Mouse (Mus musculus) MEL (cell line): Measurements from ENCODE around the gene Lcn2. TPM values are rescaled to one million over a fixed set of nuclear protein-coding genes. Genes with fewer than 3 reads are reported as not detected.

Source experiments
- DNase-seq: peaks from one replicate; pipeline ENCODE4 v3.0.0; 2011; ENCODE audit warnings: low read depth, low spot score
- H3K27ac ChIP-seq: 2 replicates; pipeline ENCODE4 v1.5.1; 2012; ENCODE audit warnings: low read depth, mild to moderate bottlenecking, control low read depth, low read length, moderate library complexity; ENCODE audit not compliant: control insufficient read depth
- H3K27me3 ChIP-seq, 2 experiments: fragments of 150-350 bp in 1 of 2; sonication (generic) in 1 of 2; 2 replicates each; pipeline ENCODE4 v1.6.1; 2012; ENCODE audit warnings: low read length in 2 of 2, mild to moderate bottlenecking in 2 of 2, improper control_type of control experiment in 1 of 2, moderate library complexity in 1 of 2; ENCODE audit not compliant: insufficient read depth in 2 of 2, control insufficient read depth in 1 of 2
- H3K36me3 ChIP-seq, 2 experiments: 2 replicates each; pipeline ENCODE4 v1.6.1; 2012 to 2014; ENCODE audit warnings: low read length in 2 of 2, improper control_type of control experiment in 1 of 2, inconsistent platforms in 1 of 2, mild to moderate bottlenecking in 1 of 2; ENCODE audit not compliant: insufficient read depth in 2 of 2, control insufficient read depth in 1 of 2
- H3K4me1 ChIP-seq, 2 experiments: fragments of 150-350 bp in 1 of 2; sonication (generic) in 1 of 2; 2 replicates each; pipeline ENCODE4 v1.6.1; 2012; ENCODE audit warnings: low read length in 2 of 2, improper control_type of control experiment in 1 of 2, mild to moderate bottlenecking in 1 of 2; ENCODE audit not compliant: insufficient read depth in 2 of 2, control insufficient read depth in 1 of 2
- H3K4me3 ChIP-seq, 2 experiments: fragments of 150-350 bp in 1 of 2; sonication (generic) in 1 of 2; 2 replicates each; pipeline ENCODE4 v1.5.1; 2012; ENCODE audit warnings: low read depth in 2 of 2, low read length in 2 of 2, mild to moderate bottlenecking in 2 of 2, moderate library complexity in 2 of 2, control low read depth in 1 of 2, improper control_type of control experiment in 1 of 2; ENCODE audit not compliant: control insufficient read depth in 1 of 2, insufficient read depth in 1 of 2
- H3K79me2 ChIP-seq: 2 replicates; pipeline ENCODE4 v1.6.1; 2012; ENCODE audit warnings: mild to moderate bottlenecking, low read length, moderate library complexity; ENCODE audit not compliant: control insufficient read depth, poor library complexity, insufficient read depth
- H3K9ac ChIP-seq: 2 replicates; pipeline ENCODE4 v1.6.1; 2012; ENCODE audit warnings: low read depth, mild to moderate bottlenecking, control low read depth, low read length, moderate library complexity; ENCODE audit not compliant: control insufficient read depth, poor library complexity, severe bottlenecking
- H3K9me3 ChIP-seq: fragments of 150-350 bp; sonication (generic); replicated peaks from 2 replicates; pipeline ENCODE4 v1.6.1; 2012; ENCODE audit warnings: mild to moderate bottlenecking, low read length, improper control_type of control experiment, moderate library complexity; ENCODE audit not compliant: insufficient read depth
- CHD2 ChIP-seq: IDR thresholded peaks from 2 replicates; pipeline ENCODE4 v1.6.1; 2011; ENCODE audit warnings: low read length, improper control_type of control experiment
- E2F4 ChIP-seq: IDR thresholded peaks from 2 replicates; pipeline ENCODE4 v1.6.1; 2011; ENCODE audit warnings: low read depth, low read length, improper control_type of control experiment, borderline replicate concordance
- EP300 ChIP-seq, 2 experiments: IDR thresholded peaks; 2 replicates each; pipeline ENCODE4 v1.6.1; 2011; ENCODE audit warnings: improper control_type of control experiment in 2 of 2, low read length in 2 of 2, low read depth in 1 of 2, mild to moderate bottlenecking in 1 of 2
- ETS1 ChIP-seq: IDR thresholded peaks from 2 replicates; pipeline ENCODE4 v1.6.1; 2012; ENCODE audit warnings: low read depth, mild to moderate bottlenecking, inconsistent platforms, low read length, improper control_type of control experiment, moderate library complexity
- GABPA ChIP-seq: IDR thresholded peaks from 2 replicates; pipeline ENCODE4 v1.6.1; 2012; ENCODE audit warnings: low read depth, mild to moderate bottlenecking, inconsistent platforms, low read length, improper control_type of control experiment, moderate library complexity
- GATA1 ChIP-seq: IDR thresholded peaks from 2 replicates; pipeline ENCODE4 v1.6.1; 2011; ENCODE audit warnings: low read depth, low read length, improper control_type of control experiment
- HCFC1 ChIP-seq: IDR thresholded peaks from 2 replicates; pipeline ENCODE4 v1.6.1; 2012; ENCODE audit warnings: low read depth, mild to moderate bottlenecking, inconsistent platforms, low read length, improper control_type of control experiment, moderate library complexity
- KAT2A ChIP-seq: conservative IDR thresholded peaks from 2 replicates; pipeline ENCODE4 v1.6.1; 2012; ENCODE audit warnings: low read depth, low read length, improper control_type of control experiment, inconsistent platforms
- MAFK ChIP-seq: IDR thresholded peaks from 2 replicates; pipeline ENCODE4 v1.6.1; 2011; ENCODE audit warnings: low read depth, mild to moderate bottlenecking, low read length, improper control_type of control experiment, borderline replicate concordance
- MAZ ChIP-seq: IDR thresholded peaks from 2 replicates; pipeline ENCODE4 v1.6.1; 2012; ENCODE audit warnings: low read depth, mild to moderate bottlenecking, inconsistent platforms, low read length, improper control_type of control experiment
- MXI1 ChIP-seq: IDR thresholded peaks from 2 replicates; pipeline ENCODE4 v1.6.1; 2011; ENCODE audit warnings: mild to moderate bottlenecking, low read depth, low read length, improper control_type of control experiment
- MYB ChIP-seq: IDR thresholded peaks from 2 replicates; pipeline ENCODE4 v1.6.1; 2011; ENCODE audit warnings: mild to moderate bottlenecking, low read depth, low read length, improper control_type of control experiment
- NELFE ChIP-seq: IDR thresholded peaks from 2 replicates; pipeline ENCODE4 v1.6.1; 2011; ENCODE audit warnings: low read depth, low read length, improper control_type of control experiment
- NRF1 ChIP-seq: IDR thresholded peaks from 2 replicates; pipeline ENCODE4 v1.6.1; 2014; ENCODE audit warnings: low read depth, mild to moderate bottlenecking, inconsistent platforms, low read length, improper control_type of control experiment, moderate library complexity; ENCODE audit not compliant: poor library complexity, insufficient read depth, severe bottlenecking
- POLR2A ChIP-seq, 2 experiments: IDR thresholded peaks; 2 replicates each; pipeline ENCODE4 v1.6.1; 2011 to 2012; ENCODE audit warnings: low read length in 2 of 2, mild to moderate bottlenecking in 2 of 2, control low read depth in 1 of 2, improper control_type of control experiment in 1 of 2, low read depth in 1 of 2, moderate library complexity in 1 of 2; ENCODE audit not compliant: control insufficient read depth in 1 of 2, insufficient read depth in 1 of 2, poor library complexity in 1 of 2
- POLR2AphosphoS5 ChIP-seq: IDR thresholded peaks from 2 replicates; pipeline ENCODE4 v1.6.1; 2012; ENCODE audit warnings: low read depth, borderline replicate concordance, mild to moderate bottlenecking, inconsistent platforms, low read length, moderate library complexity, mixed read lengths
- RAD21 ChIP-seq: IDR thresholded peaks from 2 replicates; pipeline ENCODE4 v1.6.1; 2011; ENCODE audit warnings: mild to moderate bottlenecking, low read depth, low read length, improper control_type of control experiment
- RCOR1 ChIP-seq: IDR thresholded peaks from 2 replicates; pipeline ENCODE4 v1.6.1; 2012; ENCODE audit warnings: low read depth, mild to moderate bottlenecking, inconsistent platforms, low read length, improper control_type of control experiment
- SIN3A ChIP-seq: IDR thresholded peaks from 2 replicates; pipeline ENCODE4 v1.6.1; 2012; ENCODE audit warnings: low read length, improper control_type of control experiment, inconsistent platforms
- SMC3 ChIP-seq: IDR thresholded peaks from 2 replicates; pipeline ENCODE4 v1.6.1; 2011; ENCODE audit warnings: low read depth, low read length, improper control_type of control experiment
- TAL1 ChIP-seq: IDR thresholded peaks from 2 replicates; pipeline ENCODE4 v1.6.1; 2012; ENCODE audit warnings: mild to moderate bottlenecking, inconsistent platforms, low read length, moderate library complexity, mixed read lengths
- TBP ChIP-seq: IDR thresholded peaks from 2 replicates; pipeline ENCODE4 v1.8.0; 2011; ENCODE audit warnings: low read depth, low read length, improper control_type of control experiment
- TCF12 ChIP-seq: IDR thresholded peaks from 2 replicates; pipeline ENCODE4 v1.6.1; 2014; ENCODE audit warnings: low read depth, mild to moderate bottlenecking, inconsistent platforms, low read length, improper control_type of control experiment, moderate library complexity
- UBTF ChIP-seq: IDR thresholded peaks from 2 replicates; pipeline ENCODE4 v1.6.1; 2012; ENCODE audit warnings: low read depth, mild to moderate bottlenecking, inconsistent platforms, low read length, improper control_type of control experiment, moderate library complexity, borderline replicate concordance; ENCODE audit not compliant: insufficient read depth
- USF1 ChIP-seq: IDR thresholded peaks from 2 replicates; pipeline ENCODE4 v1.6.1; 2014; ENCODE audit warnings: low read depth, mild to moderate bottlenecking, inconsistent platforms, low read length, improper control_type of control experiment, moderate library complexity
- USF2 ChIP-seq, 2 experiments: IDR thresholded peaks; 2 replicates each; pipeline ENCODE4 v1.6.1; 2011 to 2012; ENCODE audit warnings: improper control_type of control experiment in 2 of 2, low read length in 2 of 2, borderline replicate concordance in 1 of 2, inconsistent platforms in 1 of 2, low read depth in 1 of 2, mild to moderate bottlenecking in 1 of 2; ENCODE audit not compliant: insufficient read depth in 1 of 2
- ZC3H11A ChIP-seq: IDR thresholded peaks from 2 replicates; pipeline ENCODE4 v1.6.1; 2012; ENCODE audit warnings: low read depth, mild to moderate bottlenecking, inconsistent platforms, low read length, improper control_type of control experiment
- ZKSCAN1 ChIP-seq: IDR thresholded peaks from 2 replicates; pipeline ENCODE4 v1.6.1; 2012; ENCODE audit warnings: low read depth, mild to moderate bottlenecking, inconsistent platforms, low read length, improper control_type of control experiment, moderate library complexity
- ZNF384 ChIP-seq: IDR thresholded peaks from 2 replicates; pipeline ENCODE4 v1.6.1; 2012; ENCODE audit warnings: low read depth, mild to moderate bottlenecking, inconsistent platforms, low read length, improper control_type of control experiment
- polyA plus RNA-seq, 2 experiments: library from polyadenylated mRNA; stranded (reverse) in 1 of 2; unstranded in 1 of 2; fragments of >175 nt in 1 of 2; fragments of >200 nt in 1 of 2; gene quantifications; 2 replicates each; pipeline versions ENCODE4 v1.2.1 to v1.2.4; 2012; ENCODE audit warnings: low replicate concordance in 2 of 2, low read depth in 1 of 2; ENCODE audit not compliant: insufficient read length in 2 of 2, insufficient read depth in 1 of 2, missing spikeins in 1 of 2
- total RNA-seq: library from RNA; depleted of rRNA; stranded (reverse); fragments of 300-350 nt; gene quantifications from 2 replicates; pipeline ENCODE4 v1.2.3, GENCODE M21; 2012

Lcn2 gene
- total and polyA plus RNA-seq, 3 experiments: not detected

DNA sequence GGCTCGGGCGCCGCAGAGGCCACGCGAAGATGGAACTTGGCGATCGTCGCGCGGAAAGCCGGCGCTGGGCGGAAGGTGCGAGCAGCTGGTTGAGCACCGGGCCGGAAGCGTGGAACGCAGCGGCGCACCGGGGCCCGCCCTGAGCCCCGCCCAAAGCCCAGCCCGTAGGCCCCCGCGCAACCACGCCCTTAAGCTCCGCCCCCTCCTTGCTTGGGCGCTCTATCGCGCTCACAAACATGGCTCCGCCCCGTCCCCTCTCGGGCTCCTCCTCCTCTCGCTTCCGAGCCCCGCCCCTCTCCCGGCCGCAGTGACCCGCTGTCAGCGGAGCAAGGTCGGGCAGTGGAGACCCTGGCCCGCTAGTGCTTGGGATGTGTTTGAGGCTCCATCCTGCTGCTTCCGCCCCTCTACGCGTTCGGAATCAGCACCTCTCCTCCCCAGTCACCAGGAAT is 6.3 kb downstream of the Lcn2 start, which contains the start of gene 1110008P14Rik (continued):
- TF ChIP-seq USF1 (peak; percentile 56), TCF12 (0 out of 2 replicates have a peak, but pooled peaks have one; percentile 18), MXI1 (peak; percentile 86), E2F4 (no peak), CHD2 (no peak), RAD21 (no peak), NRF1 (peak; percentile 62)

- no peaks in the 10 kb centered on the region; a peak in 1 of 4 replicates for H3K36me3 ChIP-seq
- H3K9ac ChIP-seq: peak overlapping the region; percentile 78
- DNase-seq: no peak
- H3K27me3 ChIP-seq: no peaks in the 10 kb centered on the region
- peak overlapping the region; percentile 72 to 79 for H3K4me3 ChIP-seq
- H3K27ac ChIP-seq: no peak overlapping the region
- no peaks in the 10 kb centered on the region for H3K79me2 ChIP-seq
- peaks cover 0 to 5% of the 10 kb centered on the region in 2 experiments; a peak in 1 of 4 replicates for H3K4me1 ChIP-seq
- 0 out of 2 replicates have a peak, but pooled peaks have one; percentile 8 for TF ChIP-seq ETS1
- no peak for TF ChIP-seq KAT2A
- no peak for TF ChIP-seq ZC3H11A
- TF ChIP-seq MYB: no peak
- no peak for TF ChIP-seq MXI1
- no peak for TF ChIP-seq UBTF
- TF ChIP-seq GABPA: no peak
- TF ChIP-seq MAFK: peak; percentile 92
- 0 out of 4 replicates have a peak, but pooled peaks of 1 of the 2 experiments have one; percentile 45 for TF ChIP-seq POLR2A (IDR thresholded peaks at IDR 0.05; ENCODE audit: control insufficient read depth in 1 of 2, insufficient read depth in 1 of 2, low read depth in 1 of 2, low read length in 2 of 2, poor library complexity in 1 of 2)
- TF ChIP-seq ZKSCAN1: no peak
- TF ChIP-seq GATA1: no peak
- no peak for TF ChIP-seq CHD2
- no peak for TF ChIP-seq ZNF384
- TF ChIP-seq EP300 (IDR thresholded peaks at IDR 0.05; ENCODE audit: low read depth in 1 of 2, low read length in 2 of 2): no peak
- TF ChIP-seq MAZ: no peak
- TF ChIP-seq TAL1: no peak
- no peak for TF ChIP-seq USF2 (IDR thresholded peaks at IDR 0.05; ENCODE audit: borderline replicate concordance in 1 of 2, insufficient read depth in 1 of 2, low read depth in 1 of 2, low read length in 2 of 2)
- TF ChIP-seq POLR2AphosphoS5: no peak
- TF ChIP-seq TBP: no peak
- no peak for TF ChIP-seq SMC3
- TF ChIP-seq HCFC1: no peak
- no peak for TF ChIP-seq RAD21
- no peak for TF ChIP-seq SIN3A
- TF ChIP-seq NELFE: no peak
- TF ChIP-seq RCOR1: no peak
- no peaks in the 10 kb centered on the region for H3K9me3 ChIP-seq
These were observed 6.8 kb downstream of the Lcn2 start for GRCm38 (mm10) chr2:32381141-32381774.
